Mouse (Mus musculus) ES-Bruce4 (cell line): ENCODE measurements around the gene Tmppe.

ENCODE experiments used
- CTCF ChIP-seq: IDR thresholded peaks from one replicate; pipeline ENCODE4 v1.8.1; 2011; ENCODE audit warnings: low read depth, low read length
- EP300 ChIP-seq: IDR thresholded peaks from 2 replicates; pipeline ENCODE4 v1.6.1; 2011; ENCODE audit warnings: low read depth, low read length; ENCODE audit not compliant: insufficient read depth

- peak; percentile 61; the same call in 1 of the 2 replicates for TF ChIP-seq EP300
- TF ChIP-seq CTCF = no peak
Observed at GRCm38 (mm10) chr9:114400949-114401684, at the start of gene Tmppe, which contains the start of gene Glb1.
